In the genomic region with DNA sequence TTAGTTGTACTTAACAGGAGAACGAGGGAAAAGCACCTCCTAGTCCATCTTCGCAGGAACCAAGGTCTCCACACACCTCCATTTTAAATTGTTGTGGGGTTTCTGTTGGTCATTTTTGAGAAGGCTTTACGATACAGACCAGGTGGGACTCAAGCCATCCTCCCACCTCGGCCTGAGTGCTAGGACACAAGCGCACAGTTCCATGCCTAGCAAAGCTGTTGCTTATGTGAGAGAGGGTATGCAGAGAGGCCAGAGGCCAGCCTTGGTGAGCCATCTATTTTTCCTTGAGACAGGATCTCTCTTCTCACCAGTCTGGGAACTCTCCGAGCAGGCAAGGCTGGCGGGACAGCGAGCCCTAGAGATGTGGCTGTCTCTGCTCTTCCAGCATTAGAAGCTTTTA, we compare ENCODE assay signal across 27 mouse cellular contexts.
"Had no signal": no experiment of that assay in that cellular context is flagged by ENCODE, and none has a peak within 500 bp of the region (broad histone marks: within the 10 kb centered on the region; RNA-seq: fewer than 3 reads in every experiment).

No protein-coding gene starts in this region.

- H3K4me1 ChIP-seq: embryonic facial prominence, embryonic 10.5 days; embryonic facial prominence, embryonic 12.5 days; embryonic facial prominence, embryonic 13.5 days; embryonic facial prominence, embryonic 15.5 days; forebrain, embryonic 10.5 days; forebrain, embryonic 12.5 days; forebrain, embryonic 13.5 days; forebrain, embryonic 15.5 days had no signal

- H3K27ac ChIP-seq: embryonic facial prominence, embryonic 10.5 days; embryonic facial prominence, embryonic 12.5 days; embryonic facial prominence, embryonic 13.5 days; embryonic facial prominence, embryonic 15.5 days; forebrain, embryonic 10.5 days; forebrain, embryonic 12.5 days; forebrain, embryonic 13.5 days; forebrain, embryonic 15.5 days; gastrocnemius, adult 2 months; heart, adult 2 months had no signal

- H3K9me3 ChIP-seq: embryonic facial prominence, embryonic 10.5 days; embryonic facial prominence, embryonic 12.5 days; embryonic facial prominence, embryonic 13.5 days; embryonic facial prominence, embryonic 15.5 days; forebrain, embryonic 10.5 days; forebrain, embryonic 12.5 days; forebrain, embryonic 13.5 days; forebrain, embryonic 15.5 days had no signal

- H3K36me3 ChIP-seq: embryonic facial prominence, embryonic 12.5 days; embryonic facial prominence, embryonic 13.5 days; embryonic facial prominence, embryonic 15.5 days; forebrain, embryonic 10.5 days; forebrain, embryonic 12.5 days; forebrain, embryonic 15.5 days had no signal

- H3K4me3 ChIP-seq: embryonic facial prominence, embryonic 10.5 days; embryonic facial prominence, embryonic 12.5 days; embryonic facial prominence, embryonic 13.5 days; embryonic facial prominence, embryonic 15.5 days; erythroblast, embryonic 14.5 days; forebrain, embryonic 10.5 days; forebrain, embryonic 12.5 days; forebrain, embryonic 13.5 days; forebrain, embryonic 15.5 days; gastrocnemius, adult 2 months; heart, adult 2 months had no signal

- ATAC-seq: forebrain, embryonic 13.5 days; forebrain, embryonic 14.5 days; forebrain, embryonic 15.5 days had no signal

- H3K4me2 ChIP-seq: embryonic facial prominence, embryonic 12.5 days; embryonic facial prominence, embryonic 13.5 days; embryonic facial prominence, embryonic 15.5 days; forebrain, embryonic 12.5 days; forebrain, embryonic 13.5 days; forebrain, embryonic 15.5 days had no signal

- H3K27me3 ChIP-seq: embryonic facial prominence, embryonic 12.5 days; embryonic facial prominence, embryonic 13.5 days; embryonic facial prominence, embryonic 15.5 days; forebrain, embryonic 12.5 days; forebrain, embryonic 13.5 days; forebrain, embryonic 15.5 days had no signal

- DNase-seq: cerebellum, adult 2 months; cerebellum, adult 8-10 months; cerebellum, adult 9-10 months; cerebellum, adult 9-11 months; cerebellum, postnatal 10 days; cerebellum, postnatal 14 days; cerebellum, postnatal 25 days; cerebellum, postnatal 36 days; embryo, embryonic 11 days; gastrocnemius, adult 2 months; gastrocnemius, postnatal 10 days; gastrocnemius, postnatal 14 days; gastrocnemius, postnatal 25 days; gastrocnemius, postnatal 36 days; heart, adult 18-20 months; heart, adult 2 months had no signal

- H3K9ac ChIP-seq: embryonic facial prominence, embryonic 12.5 days; embryonic facial prominence, embryonic 13.5 days; embryonic facial prominence, embryonic 15.5 days; forebrain, embryonic 12.5 days; forebrain, embryonic 13.5 days; forebrain, embryonic 15.5 days; forebrain, postnatal 0 days had no signal
